ENCODE assay signal across 37 mouse cellular contexts in the genomic region with DNA sequence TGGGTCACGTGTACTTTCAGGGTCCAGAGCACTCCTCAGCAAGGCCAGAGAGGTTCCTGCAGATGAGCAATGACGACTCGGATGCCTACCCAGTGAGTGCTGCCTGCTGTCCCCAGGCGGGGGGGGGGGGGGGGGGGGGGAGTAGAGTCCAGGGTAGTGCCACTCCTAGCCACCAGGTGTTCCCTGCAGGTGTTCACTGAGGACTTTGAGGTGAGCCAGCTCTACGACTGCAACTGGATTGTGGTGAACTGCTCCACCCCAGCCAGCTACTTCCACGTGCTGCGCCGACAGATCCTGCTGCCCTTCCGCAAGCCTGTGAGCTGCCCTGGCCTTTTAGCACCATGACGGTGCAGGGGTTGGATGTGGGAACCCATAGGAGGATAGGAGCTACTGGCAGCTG. TPM values are rescaled to one million over a fixed set of nuclear protein-coding genes. Genes with fewer than 3 reads are reported as not detected.
"Had no signal": no experiment of that assay in that cellular context is flagged by ENCODE, and none has a peak within 500 bp of the region (broad histone marks: within the 10 kb centered on the region; RNA-seq: fewer than 3 reads in every experiment).

No protein-coding gene starts in this region.

- H3K9ac ChIP-seq: heart, embryonic 12.5 days; hindbrain, embryonic 12.5 days; hindbrain, embryonic 14.5 days; kidney, embryonic 15.5 days; limb, embryonic 13.5 days; limb, embryonic 15.5 days; liver, embryonic 12.5 days; liver, embryonic 14.5 days had no signal

- H3K4me2 ChIP-seq: heart, embryonic 12.5 days; hindbrain, embryonic 12.5 days; hindbrain, embryonic 14.5 days; kidney, embryonic 15.5 days; limb, embryonic 13.5 days; limb, embryonic 15.5 days; liver, embryonic 12.5 days had no signal

- H3K4me1 ChIP-seq: heart, embryonic 10.5 days; heart, embryonic 12.5 days; hindbrain, embryonic 10.5 days; hindbrain, embryonic 12.5 days; kidney, embryonic 15.5 days; limb, embryonic 13.5 days; limb, embryonic 15.5 days; liver, embryonic 12.5 days had no signal

- H3K27me3 ChIP-seq: heart, embryonic 12.5 days; hindbrain, embryonic 12.5 days; kidney, embryonic 15.5 days; limb, embryonic 13.5 days; limb, embryonic 15.5 days; liver, embryonic 12.5 days had no signal

- H3K4me3 ChIP-seq: gastrocnemius, adult 2 months; heart, embryonic 10.5 days; heart, embryonic 12.5 days; hindbrain, embryonic 10.5 days; hindbrain, embryonic 12.5 days; kidney, embryonic 15.5 days; limb, embryonic 13.5 days; limb, embryonic 15.5 days; liver, embryonic 12.5 days had no signal

- H3K36me3 ChIP-seq: liver, embryonic 12.5 days had no signal

- H3K9me3 ChIP-seq: heart, embryonic 10.5 days; heart, embryonic 12.5 days; hindbrain, embryonic 10.5 days; hindbrain, embryonic 12.5 days; kidney, embryonic 15.5 days; limb, embryonic 13.5 days; limb, embryonic 15.5 days; liver, embryonic 12.5 days had no signal

- H3K27ac ChIP-seq: gastrocnemius, adult 2 months; heart, embryonic 10.5 days; hindbrain, embryonic 10.5 days; hindbrain, embryonic 12.5 days; hindbrain, embryonic 14.5 days; kidney, embryonic 15.5 days; kidney, postnatal 0 days; limb, embryonic 13.5 days; limb, embryonic 15.5 days; liver, embryonic 12.5 days; liver, embryonic 14.5 days had no signal

- ATAC-seq: hindbrain, embryonic 16.5 days; inflammation-experienced regulatory T-cells, adult 6 months; liver, embryonic 12.5 days had no signal

- DNase-seq: gastrocnemius, adult 2 months; gastrocnemius, postnatal 10 days; gastrocnemius, postnatal 25 days; heart, adult 18-20 months; heart, postnatal 10 days; heart, postnatal 4 days; kidney, adult 11 months; kidney, adult 2 months; kidney, adult 9 months; kidney, postnatal 14 days; kidney, postnatal 36 days; layer of hippocampus, adult 9-11 months; layer of hippocampus, postnatal 36 days; left cerebral cortex, postnatal 4 days had no signal

RNA-seq across cellular contexts. Expression of a gene that starts 22.9 kb away (rescaled TPM):
- total RNA-seq: granulocyte monocyte progenitor cell, adult 5-6 weeks had no signal

RNA-seq across cellular contexts. Expression of a gene that starts 43.5 kb away (rescaled TPM):
- total RNA-seq: gastrocnemius, adult 2 months; gastrocnemius, postnatal 10 days; gastrocnemius, postnatal 25 days; gastrocnemius, postnatal 4 days; granulocyte monocyte progenitor cell, adult 5-6 weeks; heart, adult 18-20 months; heart, adult 8-10 months; heart, postnatal 10 days; heart, postnatal 25 days; heart, postnatal 4 days; layer of hippocampus, postnatal 36 days; left cerebral cortex, postnatal 10 days; left cerebral cortex, postnatal 25 days; left cerebral cortex, postnatal 4 days; liver, adult 2 months had no signal
- polyA plus RNA-seq: heart, embryonic 10.5 days; heart, embryonic 12.5 days; heart, embryonic 14.5 days; inflammation-experienced regulatory T-cells, adult 6 months; kidney, adult 2 months; kidney, embryonic 15.5 days; kidney, postnatal 0 days; large intestine, adult 2 months; limb, embryonic 11.5 days; limb, embryonic 13.5 days; limb, embryonic 15.5 days; liver, adult 2 months; liver, embryonic 12.5 days; liver, embryonic 14.5 days had no signal
